Mouse (Mus musculus) macrophage (primary cell): ENCODE measurements around the gene Gpr137c. TPM values are rescaled to one million over a fixed set of nuclear protein-coding genes. Genes with fewer than 3 reads are reported as not detected.

Experiments
- H3K27ac ChIP-seq: fragments of 350-480 bp; formaldehyde crosslinking; 2 replicates; pipeline ENCODE4 v1.9.0; 2021
- H3K36me3 ChIP-seq: fragments of 350-480 bp; formaldehyde crosslinking; 2 replicates; pipeline ENCODE4 v1.9.0; 2021; ENCODE audit errors: inconsistent target
- H3K4me3 ChIP-seq: fragments of 350-480 bp; formaldehyde crosslinking; 2 replicates; pipeline ENCODE4 v1.9.0; 2021; ENCODE audit errors: inconsistent target
- H3K79me2 ChIP-seq: fragments of 350-480 bp; formaldehyde crosslinking; 2 replicates; pipeline ENCODE4 v1.9.0; 2021; ENCODE audit errors: inconsistent target
- WGBS: methylation state at CpG from one replicate; pipeline ENCODE4 v1.1.7; 2026; ENCODE audit warnings: inconsistent platforms; ENCODE audit not compliant: missing documents; 5-methylcytosine and 5-hydroxymethylcytosine counted together
- polyA plus RNA-seq: library from polyadenylated mRNA; stranded (reverse); fragments of 250-400 nt; gene quantifications from 3 replicates; pipeline ENCODE4 v1.2.4, GENCODE M21; 2018; ENCODE audit warnings: inconsistent platforms

The Gpr137c gene
- polyA plus RNA-seq, 1 experiment from 2014 or later, result 0.42 TPM

GRCm38 (mm10) chr14:45316927-45317326 lies 97.4 kb downstream of the Gpr137c start:
- peak overlapping the region; percentile 82 for H3K4me3 ChIP-seq
- WGBS, result 54% methylated on average over 5 of the region's 5 CpGs
- H3K36me3 ChIP-seq, result no peaks in the 10 kb centered on the region
- H3K27ac ChIP-seq, result no peak overlapping the region; the same call in 1 of the 2 replicates
- peaks cover 62% of the 10 kb centered on the region for H3K79me2 ChIP-seq

DNA sequence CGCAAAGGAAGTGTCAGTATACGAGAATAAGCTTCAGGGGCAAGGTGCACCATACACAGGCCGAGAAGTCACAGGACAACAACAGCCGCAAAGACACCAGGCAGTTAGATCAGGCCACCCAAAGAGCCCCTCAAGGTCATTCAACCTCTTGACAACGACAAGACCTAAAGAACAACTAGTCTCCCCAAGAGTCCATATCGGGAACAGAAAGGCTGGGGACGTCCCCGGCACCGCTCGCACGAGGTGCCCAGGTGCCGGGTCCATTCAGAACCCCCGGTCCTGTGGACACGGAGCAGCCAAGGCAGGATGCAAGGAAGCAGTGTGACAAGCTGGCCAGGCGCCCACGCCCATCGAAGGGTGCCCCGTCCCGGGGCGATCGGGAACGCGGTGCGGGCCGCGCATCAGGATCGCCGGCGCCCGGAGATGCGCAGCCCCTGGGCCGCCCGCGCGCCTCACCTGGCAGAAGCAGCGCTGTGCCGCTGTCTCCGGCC lies 98.4 kb downstream of the Gpr137c start:
- Histone ChIP-seq H3K36me3 (no peaks in the 10 kb centered on the region), H3K27ac (peak overlapping the region; percentile 49), H3K79me2 (peaks cover 51% of the 10 kb centered on the region), H3K4me3 (peak overlapping the region; percentile 82)
- WGBS, result under 1% methylated on average over 34 of the region's 38 CpGs

DNA sequence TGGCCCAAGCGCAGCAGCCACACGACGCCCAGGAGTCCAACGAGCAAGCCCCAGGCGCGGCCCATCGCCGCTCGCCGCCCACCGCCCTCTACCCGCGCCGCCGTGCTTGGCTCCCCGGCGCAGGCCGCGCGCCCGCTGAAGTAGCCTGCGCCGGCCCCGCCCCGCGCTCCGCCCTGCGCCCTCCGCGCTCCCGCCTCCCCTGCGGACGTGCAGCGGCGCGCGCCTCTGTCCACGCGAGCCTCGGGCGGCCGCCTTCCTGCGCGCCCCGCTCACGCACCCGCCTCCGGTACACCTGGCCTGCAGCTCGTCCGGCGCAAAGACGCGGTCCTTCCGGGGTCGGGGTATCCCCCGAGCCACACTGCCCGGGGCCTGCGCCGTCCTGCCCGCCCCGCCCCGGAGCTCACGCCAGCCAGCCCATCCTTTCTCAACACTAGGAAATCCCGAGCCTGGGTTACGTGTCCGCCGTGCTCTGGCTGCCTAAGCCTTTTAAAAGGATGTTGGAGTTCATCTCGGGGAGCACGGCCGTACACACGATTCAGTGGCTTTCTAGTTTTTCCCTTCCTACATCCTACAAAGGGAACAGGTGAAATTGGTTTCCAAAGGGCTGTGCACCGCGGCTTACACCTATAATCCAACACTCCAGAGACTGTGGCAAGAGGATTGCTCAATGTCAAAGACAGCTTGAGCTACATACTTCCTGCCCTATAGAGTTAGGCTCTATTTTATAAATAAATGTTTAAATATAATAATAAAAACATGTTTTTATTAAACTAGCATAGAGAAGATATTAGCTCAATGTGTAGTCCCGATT lies 99.1 kb downstream of the Gpr137c start, which contains the start of gene Ero1l:
Gene Ero1l, minus strand, starts transcription at position 346 of the 811 bp plus-strand sequence.
- peak within 1 kb of the TSS; percentile 67 for H3K27ac ChIP-seq
- no peaks in the 10 kb centered on the region for H3K36me3 ChIP-seq
- WGBS, result 2% methylated on average over 68 of the region's 74 CpGs
- H3K79me2 ChIP-seq, result peaks cover 45% of the 10 kb centered on the region
- H3K4me3 ChIP-seq, result peak within 1 kb of the TSS; percentile 82

DNA sequence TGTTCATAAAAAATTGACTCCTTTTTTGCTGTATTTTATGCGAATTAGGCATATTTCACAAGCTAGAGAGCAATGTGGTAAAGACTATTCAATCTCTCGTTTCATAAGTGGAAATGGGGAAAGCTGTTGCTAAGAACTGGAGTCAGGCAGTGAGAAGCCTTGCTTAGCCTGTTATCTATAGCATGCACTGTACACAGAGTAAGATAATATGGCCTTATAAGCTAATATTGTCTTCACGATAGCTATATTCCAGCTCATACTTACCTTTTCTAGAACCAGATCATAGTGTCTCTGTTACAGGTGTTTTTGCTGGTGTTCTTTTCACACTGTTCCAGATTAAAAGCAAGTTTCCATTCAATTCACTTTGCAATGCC lies 99.7 kb downstream of the Gpr137c start:
- H3K27ac ChIP-seq, result peak overlapping the region; percentile 67
- H3K36me3 ChIP-seq, result no peaks in the 10 kb centered on the region
- peaks cover 39% of the 10 kb centered on the region for H3K79me2 ChIP-seq
- WGBS, result 40% methylated on average over 3 of the region's 3 CpGs
- peak overlapping the region; percentile 36; the same call in 1 of the 2 replicates for H3K4me3 ChIP-seq

DNA sequence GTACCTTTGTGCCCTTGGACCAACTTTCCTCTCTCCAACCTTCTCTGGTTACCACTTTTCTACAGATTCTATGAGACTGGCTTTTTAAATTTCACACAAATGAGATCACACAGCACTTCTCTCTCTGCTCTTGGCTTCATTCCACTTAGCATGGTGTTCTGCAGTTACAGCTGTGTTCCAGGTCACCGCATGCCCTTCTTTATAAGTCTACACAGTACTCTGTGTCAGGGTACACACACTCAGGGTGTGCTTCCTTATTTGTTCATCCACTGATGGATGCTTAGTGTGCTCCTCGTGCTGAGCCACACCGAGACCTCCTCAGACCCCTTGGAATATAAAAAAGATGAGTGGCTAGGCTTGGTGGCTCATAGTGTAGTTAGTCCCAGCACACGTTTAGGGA lies 100.6 kb downstream of the Gpr137c start:
- WGBS, result 88% methylated on average over 4 of the region's 4 CpGs
- Histone ChIP-seq H3K36me3 (no peaks in the 10 kb centered on the region), H3K4me3 (no peak overlapping the region), H3K27ac (no peak overlapping the region), H3K79me2 (peaks cover 30% of the 10 kb centered on the region)

- no peak overlapping the region for H3K4me3 ChIP-seq
- H3K36me3 ChIP-seq, result no peaks in the 10 kb centered on the region
- peak overlapping the region; percentile 33 for H3K27ac ChIP-seq
- peaks cover 20% of the 10 kb centered on the region for H3K79me2 ChIP-seq
- WGBS, result 92% methylated on average over 3 of the region's 3 CpGs
Measured at GRCm38 (mm10) chr14:45321067-45321466, 101.5 kb downstream of the Gpr137c start.

DNA sequence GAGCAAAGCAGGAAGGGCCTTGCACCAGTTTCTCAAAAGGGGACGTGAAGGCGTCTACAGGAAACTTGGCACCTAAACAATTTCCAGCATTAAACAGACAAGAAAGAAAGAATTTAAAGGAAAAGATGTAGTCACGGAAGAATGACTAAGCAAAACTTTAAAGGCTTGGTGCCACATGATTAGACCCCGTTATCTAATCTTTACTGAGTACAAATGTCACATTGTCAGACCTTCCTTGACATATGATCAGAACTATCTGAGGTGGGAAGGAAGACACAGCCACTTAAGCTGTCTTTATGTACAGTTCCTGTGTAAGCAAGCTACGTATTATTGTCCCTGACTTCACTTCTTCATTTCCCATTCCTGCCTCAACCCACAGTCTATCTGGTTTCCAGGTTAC lies 102.1 kb downstream of the Gpr137c start:
- H3K79me2 ChIP-seq, result peaks cover 15% of the 10 kb centered on the region
- no peak overlapping the region for H3K4me3 ChIP-seq
- WGBS, result 34% methylated on average over 5 of the region's 5 CpGs
- H3K27ac ChIP-seq, result peak overlapping the region; percentile 33
- no peaks in the 10 kb centered on the region for H3K36me3 ChIP-seq

GRCm38 (mm10) chr14:45322450-45322849 lies 102.9 kb downstream of the Gpr137c start:
- no peak overlapping the region for H3K4me3 ChIP-seq
- H3K79me2 ChIP-seq, result peaks cover 7% of the 10 kb centered on the region
- 42% methylated on average over 2 of the region's 2 CpGs for WGBS
- H3K27ac ChIP-seq, result no peak overlapping the region; the same call in 1 of the 2 replicates
- H3K36me3 ChIP-seq, result no peaks in the 10 kb centered on the region

DNA sequence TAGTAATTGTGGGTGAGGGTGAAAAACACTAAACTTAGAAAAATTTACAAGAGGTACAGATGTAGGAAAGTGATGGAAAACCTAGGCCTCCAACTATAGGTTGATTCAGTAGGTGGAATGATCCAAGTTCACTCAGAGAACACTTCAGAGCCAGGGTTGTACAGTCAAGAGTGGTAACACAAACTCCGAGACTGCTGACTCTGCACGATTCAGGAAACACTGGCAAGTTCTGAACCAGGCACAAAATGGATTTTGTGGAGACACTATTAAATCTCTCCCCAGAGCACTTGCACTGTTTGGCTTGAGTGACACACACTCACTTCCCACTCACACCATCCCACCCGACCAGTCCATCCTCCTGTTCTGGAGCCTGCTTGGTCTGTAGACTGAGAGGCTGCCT lies 103.8 kb downstream of the Gpr137c start:
- no peaks in the 10 kb centered on the region for H3K79me2 ChIP-seq
- WGBS, result 88% methylated on average over 3 of the region's 3 CpGs
- H3K4me3 ChIP-seq, result no peak overlapping the region
- H3K36me3 ChIP-seq, result no peaks in the 10 kb centered on the region
- H3K27ac ChIP-seq, result no peak overlapping the region

DNA sequence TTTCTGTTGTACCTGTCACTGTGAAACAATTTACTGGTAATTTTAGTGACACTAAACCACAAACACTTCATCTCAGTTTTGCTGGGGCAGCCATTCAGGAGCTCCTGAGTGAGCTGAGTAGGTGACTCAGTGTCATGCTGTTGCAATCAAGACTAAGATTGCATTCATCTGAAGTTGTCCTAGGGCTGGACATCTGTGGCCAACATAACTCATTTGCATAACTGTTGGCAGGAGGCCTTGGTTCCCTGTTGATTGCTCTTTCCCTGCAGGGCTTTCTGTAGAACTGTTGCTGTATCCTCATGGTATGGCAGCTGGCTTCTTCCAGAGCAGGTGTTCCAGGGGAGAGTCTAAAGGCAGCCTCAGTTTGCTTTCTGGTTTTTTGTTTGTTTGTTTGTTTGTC lies 106.0 kb downstream of the Gpr137c start:
- Histone ChIP-seq H3K79me2 (peaks cover 8% of the 10 kb centered on the region), H3K36me3 (no peaks in the 10 kb centered on the region), H3K4me3 (no peak overlapping the region), H3K27ac (peak overlapping the region; percentile 80)

DNA sequence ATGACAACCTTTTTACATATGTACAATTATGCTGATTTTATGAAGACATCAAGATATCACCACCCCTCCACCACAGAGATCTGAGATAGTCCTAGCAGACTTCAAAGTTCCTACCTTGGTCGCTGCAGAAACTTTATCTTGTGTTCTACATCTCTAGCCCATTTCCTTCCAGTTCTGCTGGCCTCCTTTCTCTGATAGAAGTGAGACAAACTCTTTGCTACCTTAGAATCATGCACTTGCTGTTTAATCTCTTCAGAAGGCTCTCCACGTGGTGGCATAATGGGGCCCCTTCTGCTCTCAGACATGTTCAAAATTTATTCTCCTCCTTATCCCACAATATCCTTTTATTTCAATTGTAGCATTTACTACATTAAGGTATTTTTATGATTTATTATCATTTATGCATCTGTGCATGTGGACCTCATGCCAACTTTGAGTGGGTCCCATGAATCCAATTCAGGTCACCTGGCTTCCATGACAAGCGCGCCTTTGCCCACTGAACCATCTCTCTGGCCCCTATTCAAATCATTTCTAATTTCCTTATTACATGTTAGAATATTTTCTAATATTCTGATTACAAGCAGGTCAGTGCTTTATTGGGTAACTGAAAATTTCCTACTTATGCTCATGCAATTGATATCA lies 108.7 kb downstream of the Gpr137c start:
- WGBS, result 77% methylated on average over 4 of the region's 4 CpGs
- no peak overlapping the region for H3K4me3 ChIP-seq

DNA sequence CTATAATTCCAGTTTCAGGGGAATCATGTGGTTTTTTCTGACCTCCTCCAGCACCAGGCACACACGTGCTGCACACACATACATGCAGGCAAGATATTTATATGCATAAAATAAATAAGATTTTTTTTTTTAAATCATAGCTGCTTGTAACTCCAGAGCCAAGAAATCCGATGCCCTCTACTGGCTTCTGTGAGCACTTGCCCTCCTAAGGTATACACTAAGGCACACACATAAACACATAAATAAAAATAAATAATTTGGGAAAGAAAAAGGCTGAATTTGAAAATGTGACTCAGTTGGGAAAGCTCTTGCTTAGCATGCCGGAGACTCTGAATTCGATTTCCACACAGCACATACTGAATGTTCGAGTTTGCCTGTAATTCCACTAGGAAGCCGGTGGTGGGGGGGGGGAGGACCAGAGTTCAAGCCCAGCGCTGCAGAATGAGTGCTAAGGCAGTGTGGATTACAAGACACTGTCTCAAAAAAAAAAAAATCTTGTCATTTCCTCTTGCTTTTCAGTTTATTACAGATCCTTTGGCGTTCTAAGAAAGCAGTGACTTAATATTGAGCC lies 109.6 kb downstream of the Gpr137c start:
- Histone ChIP-seq H3K79me2 (peaks cover 43% of the 10 kb centered on the region), H3K4me3 (peak overlapping the region; percentile 22; the same call in 1 of the 2 replicates), H3K27ac (peak overlapping the region; percentile 39), H3K36me3 (peaks cover 7% of the 10 kb centered on the region)
- WGBS, result 15% methylated on average over 7 of the region's 8 CpGs

More for the DNA sequence above, 108.7 kb downstream of the Gpr137c start:
- Histone ChIP-seq H3K36me3 (peaks cover 7% of the 10 kb centered on the region), H3K27ac (no peak overlapping the region), H3K79me2 (peaks cover 34% of the 10 kb centered on the region)

DNA sequence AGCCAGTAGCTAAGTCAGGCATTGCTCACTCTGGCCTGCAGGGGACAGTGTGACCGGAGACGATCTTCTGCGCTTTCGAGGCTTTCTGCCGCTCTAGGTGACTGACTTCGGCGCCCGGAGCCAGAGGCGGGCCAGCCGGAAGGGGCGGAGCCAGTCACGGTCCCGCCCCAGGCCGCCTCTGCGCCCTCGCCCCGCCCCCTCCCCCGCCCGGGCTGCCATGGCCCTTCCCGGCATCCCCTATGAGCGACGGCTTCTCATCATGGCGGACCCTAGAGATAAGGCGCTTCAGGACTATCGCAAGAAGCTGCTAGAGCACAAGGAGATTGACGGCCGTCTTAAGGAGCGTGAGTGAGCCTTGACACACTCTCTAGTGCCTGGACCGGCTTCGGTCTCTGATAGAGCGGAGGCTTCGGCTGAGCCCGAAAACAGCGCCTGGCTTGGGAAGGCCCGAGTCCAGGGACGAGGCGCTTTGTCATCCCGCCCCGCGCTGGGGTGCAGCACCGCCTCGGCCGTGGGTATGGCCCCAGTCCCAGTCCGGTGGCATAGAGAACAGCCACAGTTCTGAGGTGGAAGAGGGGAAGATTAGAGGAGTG lies 110.2 kb downstream of the Gpr137c start, which contains the start of gene Psmc6:
Gene Psmc6, plus strand, starts transcription at position 200 of the 593 bp plus-strand sequence.
- Histone ChIP-seq H3K4me3 (peak within 1 kb of the TSS; percentile 98), H3K27ac (peak within 1 kb of the TSS; percentile 62), H3K79me2 (peaks cover 49% of the 10 kb centered on the region), H3K36me3 (peaks cover 9% of the 10 kb centered on the region)
- under 1% methylated on average over 43 of the region's 44 CpGs for WGBS
